Mouse (Mus musculus) adrenal gland, adult 10 weeks (tissue): Measurements from ENCODE around the gene Synrg. TPM values are rescaled to one million over a fixed set of nuclear protein-coding genes. Genes with fewer than 3 reads are reported as not detected.

Experiments used
- polyA plus RNA-seq: library from polyadenylated mRNA; stranded (reverse); fragments of 350-450 nt; fragmentation: Illumina TruSeq; extraction: RNeasy Lipid Tissue Mini Kit (QIAGEN cat#74804); gene quantifications from one replicate; pipeline ENCODE4 v1.2.3, GENCODE M21; 2014; ENCODE audit warnings: low read depth, low replicate concordance

Gene Synrg
- polyA plus RNA-seq: 38.0 TPM

DNA sequence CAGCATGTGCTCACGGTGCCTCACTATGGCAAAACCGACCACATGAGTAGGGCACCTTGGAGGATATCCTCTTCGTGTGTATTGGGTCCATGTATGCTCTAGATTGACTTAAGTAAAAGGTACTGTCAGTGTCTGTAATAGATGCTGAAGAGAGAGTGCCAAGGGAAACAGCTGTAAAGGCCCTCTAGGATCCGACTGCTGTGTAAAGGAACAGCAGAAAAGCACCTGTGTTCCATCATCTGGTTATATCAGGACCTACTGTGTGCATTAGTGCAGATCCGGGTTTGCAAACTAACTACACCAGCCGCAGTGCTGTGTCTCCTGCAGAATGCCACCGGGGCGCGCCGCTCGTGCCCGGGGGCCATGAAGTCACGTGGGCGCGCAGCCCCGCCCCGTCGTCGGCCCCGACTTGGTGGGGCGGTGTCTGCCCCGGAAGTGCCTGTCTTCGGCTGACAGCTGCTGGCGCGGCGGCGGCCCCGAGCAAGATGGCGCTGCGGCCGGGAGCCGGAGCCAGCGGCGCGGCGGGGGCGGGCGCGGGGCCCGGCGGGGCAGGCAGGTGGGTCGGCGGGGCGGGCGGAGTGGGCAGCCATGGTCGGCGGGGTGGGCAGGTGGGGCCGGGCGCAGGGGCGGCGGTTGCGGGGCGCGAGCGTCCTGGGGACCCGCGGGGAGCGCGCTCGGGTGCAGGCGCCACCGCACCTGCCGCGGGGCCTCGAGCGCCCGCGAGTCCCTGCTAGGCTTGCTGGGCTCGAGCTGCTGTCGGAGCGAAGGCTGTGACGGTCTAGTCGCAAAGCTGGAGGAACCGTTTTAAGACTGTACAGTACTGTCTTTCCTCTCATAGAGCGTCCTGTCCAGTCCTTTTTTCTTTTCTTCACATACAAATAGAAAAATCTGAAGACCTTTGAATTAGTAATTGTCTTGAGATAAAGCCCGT lies at the start of gene Synrg:
Gene Synrg, plus strand, starts transcription at position 438 of the 931 bp plus-strand sequence.

DNA sequence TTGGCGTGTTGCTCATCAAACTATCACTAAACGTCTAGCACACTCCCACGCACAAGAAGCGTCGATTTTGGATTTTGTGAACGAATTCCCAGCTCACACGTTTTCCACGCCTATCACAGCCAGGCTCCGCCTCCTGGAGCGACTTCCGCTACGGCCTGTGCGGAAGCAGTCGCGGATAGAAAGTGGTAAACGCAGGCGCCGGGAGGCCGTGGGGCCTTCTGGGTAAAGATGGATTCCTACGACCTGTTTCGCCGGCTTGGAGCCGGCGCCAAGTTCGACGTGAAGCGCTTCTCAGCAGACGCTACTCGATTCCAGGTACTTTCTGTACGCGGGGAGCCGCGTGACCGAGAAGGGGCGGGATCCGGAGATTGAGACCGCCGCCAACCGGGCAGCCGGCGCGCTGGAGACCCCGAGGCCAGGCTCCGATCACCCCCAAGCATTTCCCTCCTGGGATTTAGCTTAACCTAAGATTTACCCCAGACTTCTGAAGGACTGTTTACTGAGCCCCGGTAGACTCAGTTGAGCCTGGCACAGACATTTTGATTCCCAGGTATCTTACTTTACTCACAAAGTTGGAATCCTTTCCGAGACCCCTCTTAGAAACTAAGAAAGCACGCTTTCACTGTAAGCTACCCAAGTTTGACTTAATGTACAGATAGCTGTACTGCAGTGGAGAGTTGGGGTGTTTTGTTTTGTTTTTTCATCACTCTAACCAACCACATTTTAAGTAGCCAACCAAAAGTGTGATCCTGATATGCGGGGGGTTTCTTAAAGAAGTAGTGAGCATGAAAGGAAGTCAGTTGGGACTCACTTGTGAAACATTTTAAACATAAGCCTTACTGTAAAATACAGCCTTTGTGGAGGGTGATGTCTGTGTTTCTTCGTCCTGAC lies 22.0 kb upstream of the Synrg start, which contains the start of gene Ddx52:
Gene Ddx52, plus strand, starts transcription at position 113 of the 891 bp plus-strand sequence.

DNA sequence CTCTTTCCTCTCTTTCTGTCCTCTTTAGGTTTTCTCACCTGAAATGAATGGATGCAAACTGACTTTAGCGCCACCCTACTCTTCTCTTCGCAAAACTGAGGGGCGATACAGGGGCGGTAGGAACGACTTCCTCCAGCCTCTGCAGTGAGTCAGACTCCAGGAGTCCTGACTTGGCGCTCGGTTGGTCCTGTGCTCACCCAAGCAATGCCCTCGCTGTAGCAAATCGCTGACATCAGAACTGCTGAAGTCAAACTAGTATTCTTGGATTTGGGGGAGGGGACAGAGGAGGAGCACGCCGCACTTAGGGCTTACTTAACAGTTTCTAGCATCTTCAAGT lies 104.8 kb downstream of the Synrg start, which contains the start of gene Dusp14:
Gene Dusp14, minus strand, starts transcription at position 228 of the 337 bp plus-strand sequence.

Other genes with a start within 250 kb of the Synrg start
- not detected for gene Wfdc21, start 217.5 kb upstream of the Synrg start, polyA plus RNA-seq
- 4.7 TPM for gene Heatr6, start 210.7 kb upstream of the Synrg start, polyA plus RNA-seq
- gene Hnf1b, start 114.4 kb upstream of the Synrg start, polyA plus RNA-seq: not detected
- 71.7 TPM for gene Ddx52, start 22.4 kb upstream of the Synrg start, polyA plus RNA-seq
- gene Dusp14, start 104.8 kb downstream of the Synrg start, polyA plus RNA-seq: 4.3 TPM
- gene Tada2a, start 165.2 kb downstream of the Synrg start, polyA plus RNA-seq: 15.7 TPM
- gene Acaca, start 165.2 kb downstream of the Synrg start, polyA plus RNA-seq: 121 TPM
- not detected for gene Gm11437, start 203.0 kb downstream of the Synrg start, polyA plus RNA-seq